Mouse (Mus musculus) limb, embryonic 11.5 days (tissue): ENCODE data around the gene Sumo2. TPM values are rescaled to one million over a fixed set of nuclear protein-coding genes. Genes with fewer than 3 reads are reported as not detected.
"Not testable (repeated sequence)": the region's sequence is repeated elsewhere in the genome, so short reads cannot be mapped to it uniquely, and the experiment has no call there.

Experiments used
- ATAC-seq: fragments of 200-750 bp; cut with Nextera tagmentation; 2 replicates; pipeline ENCODE4 v1.8.0; 2017; ENCODE audit warnings: low read depth; ENCODE audit not compliant: insufficient number of reproducible peaks, low FRiP score, low TSS enrichment
- DNase-seq: peaks from one replicate; pipeline ENCODE4 v3.0.0-alpha.2; 2015; ENCODE audit warnings: low spot score
- H3K27ac ChIP-seq: fragments of 300-500 bp; sonication (generic); replicated peaks from 2 replicates; pipeline ENCODE4 v1.5.1; 2014; ENCODE audit warnings: low read depth, mild to moderate bottlenecking, low read length
- H3K27me3 ChIP-seq: fragments of 300-500 bp; sonication (generic); 2 replicates; pipeline ENCODE4 v1.6.1; 2014; ENCODE audit warnings: mild to moderate bottlenecking, low read length, mixed read lengths; ENCODE audit not compliant: control insufficient read depth, insufficient read depth
- H3K36me3 ChIP-seq: fragments of 300-500 bp; sonication (generic); 2 replicates; pipeline ENCODE4 v1.6.1; 2014; ENCODE audit warnings: mild to moderate bottlenecking, low read length, moderate library complexity, mixed read lengths; ENCODE audit not compliant: control insufficient read depth, insufficient read depth
- H3K4me1 ChIP-seq: fragments of 300-500 bp; sonication (generic); 2 replicates; pipeline ENCODE4 v1.6.1; 2014; ENCODE audit warnings: low read length, mixed read lengths; ENCODE audit not compliant: control insufficient read depth, insufficient read depth
- H3K4me2 ChIP-seq: fragments of 300-500 bp; sonication (generic); 2 replicates; pipeline ENCODE4 v1.6.1; 2014; ENCODE audit warnings: low read depth, mild to moderate bottlenecking, moderate library complexity; ENCODE audit not compliant: severe bottlenecking
- H3K4me3 ChIP-seq: fragments of 300-500 bp; sonication (generic); 2 replicates; pipeline ENCODE4 v1.5.1; 2014; ENCODE audit warnings: low read depth, low read length
- H3K9ac ChIP-seq: fragments of 300-500 bp; sonication (generic); 2 replicates; pipeline ENCODE4 v1.6.1; 2014; ENCODE audit warnings: mild to moderate bottlenecking, low read length
- H3K9me3 ChIP-seq: fragments of 300-500 bp; sonication (generic); 2 replicates; pipeline ENCODE4 v1.6.1; 2016; ENCODE audit warnings: low read length; ENCODE audit not compliant: control insufficient read depth
- WGBS: fragments of 180-500 bp; shearing (Covaris S2); extraction: QIAGEN DNeasy Blood & Tissue Kit; methylation state at CpG from one replicate; pipeline ENCODE4 v1.1.7; 2014; 5-methylcytosine and 5-hydroxymethylcytosine counted together
- polyA plus RNA-seq: library from polyadenylated mRNA; unstranded; fragments of >200 nt; fragmentation: Nextera tagmentation; extraction: Ambion mirVana; gene quantifications from 2 replicates; pipeline ENCODE4 v1.2.1, GENCODE M21; 2014

The Sumo2 gene
- polyA plus RNA-seq, 1 experiment from 2014 or later, result 1,466 TPM

DNA sequence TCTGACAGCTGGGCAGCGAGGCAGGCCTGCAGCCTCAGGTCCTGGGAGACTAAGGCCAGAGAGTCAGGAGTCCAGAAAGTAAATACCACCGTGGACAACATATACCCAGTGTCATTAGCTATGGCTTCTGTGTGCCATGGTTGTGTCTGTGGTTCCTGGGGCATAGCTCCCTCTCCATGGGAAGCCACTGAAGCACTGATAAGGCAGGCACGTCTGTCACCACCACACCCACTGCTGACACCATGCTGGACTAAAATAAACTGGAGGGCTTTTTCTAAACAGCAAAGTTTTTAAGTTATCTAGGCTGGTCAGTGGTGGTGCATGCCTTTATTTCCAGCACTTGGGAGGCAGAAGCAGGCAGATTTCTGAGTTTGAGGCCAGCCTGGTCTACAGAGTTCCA is 29.5 kb downstream of the Sumo2 start:
- H3K9me3 ChIP-seq, result no peaks in the 10 kb centered on the region
- no peak overlapping the region for H3K4me3 ChIP-seq

GRCm38 (mm10) chr11:115502636-115503035 is 33.4 kb downstream of the Sumo2 start:
- Histone ChIP-seq H3K4me3 (no peak overlapping the region), H3K36me3 (peaks cover 26% of the 10 kb centered on the region), H3K4me1 (no peaks in the 10 kb centered on the region), H3K9ac (no peak overlapping the region), H3K27ac (no peak overlapping the region), H3K9me3 (no peaks in the 10 kb centered on the region), H3K4me2 (no peak overlapping the region), H3K27me3 (no peaks in the 10 kb centered on the region)
- WGBS, result 88% methylated on average over 6 of the region's 6 CpGs
- DNase-seq (no peak), ATAC-seq (no peak)

More for the DNA sequence above, 29.5 kb downstream of the Sumo2 start:
- Histone ChIP-seq H3K4me1 (peaks cover 18% of the 10 kb centered on the region), H3K27ac (no peak overlapping the region), H3K9ac (no peak overlapping the region), H3K4me2 (no peak overlapping the region), H3K27me3 (no peaks in the 10 kb centered on the region), H3K36me3 (peaks cover 8% of the 10 kb centered on the region)
- WGBS, result 88% methylated on average over 3 of the region's 3 CpGs
- DNase-seq (no peak), ATAC-seq (no peak)

- H3K4me3 ChIP-seq, H3K27ac ChIP-seq, H3K27me3 ChIP-seq, DNase-seq, H3K4me2 ChIP-seq, ATAC-seq, H3K9ac ChIP-seq, H3K9me3 ChIP-seq, H3K4me1 ChIP-seq: not testable (repeated sequence)
- H3K36me3 ChIP-seq, result peaks cover 25% of the 10 kb centered on the region
- WGBS, result 89% methylated on average over 9 of the region's 9 CpGs
Measured at GRCm38 (mm10) chr11:115496559-115496958, 39.5 kb downstream of the Sumo2 start.

DNA sequence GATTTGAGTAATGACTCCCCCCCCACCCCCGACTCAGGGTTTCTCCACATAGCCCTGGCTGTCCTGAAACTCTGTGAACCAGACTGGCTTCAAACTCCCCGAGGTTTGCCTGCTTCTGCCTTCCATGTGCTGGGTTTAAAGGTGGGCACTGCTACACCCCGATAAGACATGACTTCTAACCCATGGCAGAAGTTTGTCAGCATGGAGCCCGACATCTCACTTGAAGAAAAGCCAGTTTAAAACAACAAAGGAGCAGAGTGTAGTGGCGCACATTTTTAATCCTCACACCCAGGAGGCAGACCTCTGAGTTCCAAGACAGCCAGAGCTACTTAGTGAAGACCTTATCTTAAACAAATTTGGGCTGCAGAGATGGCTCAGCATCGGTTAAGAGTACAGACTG is 43.7 kb downstream of the Sumo2 start:
- Histone ChIP-seq H3K9ac (peak overlapping the region; percentile 77), H3K4me3 (peak overlapping the region; percentile 65; the same call in 1 of the 2 replicates), H3K4me1 (peaks cover 6% of the 10 kb centered on the region), H3K27me3 (no peaks in the 10 kb centered on the region), H3K36me3 (peaks cover 4% of the 10 kb centered on the region; the same call in 1 of the 2 replicates), H3K27ac (no peak overlapping the region), H3K4me2 (peak overlapping the region; percentile 78), H3K9me3 (no peaks in the 10 kb centered on the region)
- DNase-seq (no peak), ATAC-seq (no peak)
- WGBS, result 47% methylated on average over 6 of the region's 6 CpGs

- peak; percentile 65 for ATAC-seq
Measured at GRCm38 (mm10) chr11:115491356-115492083, 44.6 kb downstream of the Sumo2 start, which contains the start of gene Nt5c. Gene Nt5c, minus strand, starts transcription at chr11:115491862.

DNA sequence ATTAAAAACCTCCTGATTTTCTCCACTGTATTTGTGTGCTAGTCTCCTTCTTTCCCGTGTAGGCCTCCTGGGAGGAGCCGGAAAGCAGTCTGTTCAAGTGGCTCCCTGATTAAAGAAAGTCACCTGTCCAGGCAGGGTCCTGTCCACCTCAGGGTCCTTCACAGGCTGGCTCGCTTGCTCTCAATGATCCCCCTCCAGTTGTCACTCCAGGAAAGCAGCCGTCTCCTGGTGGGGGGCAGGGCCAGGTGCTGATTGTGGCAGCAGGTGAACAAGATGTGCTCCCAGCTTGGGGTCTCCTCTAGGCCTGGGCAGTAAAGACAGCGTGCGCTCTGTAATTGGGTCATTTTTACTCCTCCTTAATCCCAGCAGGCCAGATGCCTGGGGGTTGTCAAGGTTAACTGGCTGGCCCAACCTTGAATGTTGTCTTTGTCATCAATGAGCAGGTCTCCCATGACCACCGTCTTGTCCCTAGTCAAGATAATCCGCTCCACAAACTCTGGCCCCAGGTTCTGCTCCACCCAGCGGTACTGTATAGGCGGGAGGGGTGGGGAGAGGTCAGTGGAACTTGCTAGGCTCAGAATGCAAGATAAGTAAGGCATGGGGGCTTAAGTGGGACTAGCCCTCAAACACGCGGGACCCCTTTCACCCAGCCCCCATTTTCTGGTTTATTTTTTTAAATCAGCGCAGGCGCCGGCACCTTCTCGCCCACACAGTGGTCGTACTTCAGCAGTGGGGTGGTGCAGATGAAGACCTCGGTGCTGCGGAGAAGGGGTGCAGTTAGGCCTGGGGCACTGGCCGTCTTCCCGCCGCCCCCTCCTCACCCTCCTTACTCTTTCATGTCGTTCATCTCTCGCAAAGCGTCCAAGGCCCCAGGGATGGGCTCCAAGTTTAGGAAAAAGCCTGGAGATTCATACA is 45.4 kb downstream of the Sumo2 start:
- Histone ChIP-seq H3K4me2 (peak overlapping the region; percentile 78), H3K9me3 (no peaks in the 10 kb centered on the region), H3K4me3 (peak overlapping the region; percentile 65), H3K27me3 (no peaks in the 10 kb centered on the region), H3K36me3 (no peaks in the 10 kb centered on the region), H3K4me1 (peaks cover 6% of the 10 kb centered on the region), H3K27ac (no peak overlapping the region), H3K9ac (peak overlapping the region; percentile 77)
- DNase-seq (peak; percentile 35), ATAC-seq (peak; percentile 65)
- WGBS, result 25% methylated on average over 25 of the region's 25 CpGs

More at GRCm38 (mm10) chr11:115491356-115492083, 44.6 kb downstream of the Sumo2 start, which contains the start of gene Nt5c:
- under 1% methylated on average over 43 of the region's 43 CpGs for WGBS
- H3K27me3 ChIP-seq, result no peaks in the 10 kb centered on the region
- H3K36me3 ChIP-seq, result no peaks in the 10 kb centered on the region
- peak within 1 kb of the TSS; percentile 77 for H3K9ac ChIP-seq
- 0 out of 2 replicates have a peak within 1 kb of the TSS, but pooled peaks have one; percentile 42 for H3K27ac ChIP-seq
- H3K4me1 ChIP-seq, result peaks cover 6% of the 10 kb centered on the region
- peak within 1 kb of the TSS; percentile 65 for H3K4me3 ChIP-seq
- peak; percentile 84 for DNase-seq
- H3K9me3 ChIP-seq, result no peaks in the 10 kb centered on the region
- H3K4me2 ChIP-seq, result peak within 1 kb of the TSS; percentile 78

- H3K9ac ChIP-seq, result no peak overlapping the region
Measured at GRCm38 (mm10) chr11:115488551-115489104, 47.4 kb downstream of the Sumo2 start.

GRCm38 (mm10) chr11:115485155-115485554 is 50.9 kb downstream of the Sumo2 start:
- DNase-seq (peak; percentile 53), ATAC-seq (peak; percentile 49)
- 60% methylated on average over 12 of the region's 12 CpGs for WGBS
- Histone ChIP-seq H3K27me3 (no peaks in the 10 kb centered on the region), H3K9me3 (no peaks in the 10 kb centered on the region), H3K36me3 (no peaks in the 10 kb centered on the region; the same call in 1 of the 2 replicates), H3K27ac (no peak overlapping the region), H3K4me2 (no peak overlapping the region), H3K9ac (no peak overlapping the region), H3K4me1 (no peaks in the 10 kb centered on the region; the same call in 1 of the 2 replicates), H3K4me3 (no peak overlapping the region)

More at GRCm38 (mm10) chr11:115488551-115489104, 47.4 kb downstream of the Sumo2 start:
- Histone ChIP-seq H3K27ac (no peak overlapping the region), H3K4me1 (peaks cover 6% of the 10 kb centered on the region), H3K9me3 (no peaks in the 10 kb centered on the region), H3K4me3 (no peak overlapping the region), H3K4me2 (no peak overlapping the region), H3K36me3 (no peaks in the 10 kb centered on the region), H3K27me3 (no peaks in the 10 kb centered on the region)
- 88% methylated on average over 19 of the region's 19 CpGs for WGBS
- DNase-seq (no peak), ATAC-seq (no peak)
